In genomic region chr2:157857496-157857895, GRCm38 (mm10) we compare ENCODE assay signal across 15 mouse cellular contexts. TPM values are rescaled to one million over a fixed set of nuclear protein-coding genes. Genes with fewer than 3 reads are reported as not detected.
"Had no signal": no experiment of that assay in that cellular context is flagged by ENCODE, and none has a peak within 500 bp of the region (broad histone marks: within the 10 kb centered on the region; RNA-seq: fewer than 3 reads in every experiment).

No protein-coding gene starts in this region.

- DNase-seq: lung, adult 18-20 months; lung, embryonic 14.5 days; lung, postnatal 10 days; lung, postnatal 4 days; midbrain, embryonic 14.5 days; retina, postnatal 1 day; right cerebral cortex, adult 18-20 months; right cerebral cortex, postnatal 25 days; right cerebral cortex, postnatal 4 days; spleen, adult 18-20 months; thymus, adult 2 months; thymus, postnatal 25 days; thymus, postnatal 4 days had no signal

RNA-seq across cellular contexts. Expression of gene Vstm2l, which starts 57.0 kb away (rescaled TPM):
- total RNA-seq: megakaryocyte, adult 5-6 weeks; megakaryocyte-erythroid progenitor cell, adult 5-6 weeks had no signal
